Mouse (Mus musculus) CH12.LX (cell line): Measurements from ENCODE around the gene Hsd11b2. TPM values are rescaled to one million over a fixed set of nuclear protein-coding genes. Genes with fewer than 3 reads are reported as not detected.

Experiments
- DNase-seq: peaks from one replicate; pipeline ENCODE4 v3.0.0-alpha.2; 2013; ENCODE audit errors: extremely low read depth
- H3K27ac ChIP-seq: 2 replicates; pipeline ENCODE4 v1.5.1; 2012; ENCODE audit warnings: low read depth, mild to moderate bottlenecking, control low read depth, moderate library complexity; ENCODE audit not compliant: insufficient read depth
- H3K27me3 ChIP-seq: replicated peaks from 2 replicates; pipeline ENCODE3; 2012; ENCODE audit warnings: inconsistent platforms
- H3K36me3 ChIP-seq, 2 experiments: replicated peaks in 1 of 2; 2 replicates each; pipeline versions ENCODE3 to v1.6.1; 2012; ENCODE audit warnings: inconsistent platforms in 1 of 2, low read length in 1 of 2, mild to moderate bottlenecking in 1 of 2, mixed read lengths in 1 of 2, moderate library complexity in 1 of 2; ENCODE audit not compliant: control insufficient read depth in 1 of 2, insufficient read depth in 1 of 2
- H3K4me1 ChIP-seq, 2 experiments: 2 replicates each; pipeline ENCODE4 v1.6.1; 2012; ENCODE audit warnings: inconsistent platforms in 1 of 2, moderate library complexity in 1 of 2; ENCODE audit not compliant: insufficient read depth in 2 of 2, control insufficient read depth in 1 of 2
- H3K4me2 ChIP-seq: 2 replicates; pipeline ENCODE4 v1.6.1; 2012; ENCODE audit warnings: low read depth, mild to moderate bottlenecking, control low read depth; ENCODE audit not compliant: poor library complexity, insufficient read depth, severe bottlenecking
- H3K4me3 ChIP-seq, 3 experiments: fragments of 150-350 bp in 1 of 3; sonication (generic) in 1 of 3; replicated peaks in 1 of 3; 2 replicates each; pipeline versions ENCODE3 to v1.5.1; 2011 to 2012; ENCODE audit warnings: low read depth in 2 of 3, low read length in 2 of 3, mild to moderate bottlenecking in 2 of 3, moderate library complexity in 2 of 3, control low read depth in 1 of 3, improper control_type of control experiment in 1 of 3, inconsistent platforms in 1 of 3, mixed read lengths in 1 of 3; ENCODE audit not compliant: poor library complexity in 1 of 3
- H3K79me2 ChIP-seq: replicated peaks from 2 replicates; pipeline ENCODE4 v1.6.1; 2012; ENCODE audit warnings: mild to moderate bottlenecking, moderate library complexity; ENCODE audit not compliant: control insufficient read depth, poor library complexity, insufficient read depth, severe bottlenecking; ENCODE audit errors: extremely low read depth
- H3K9ac ChIP-seq: 2 replicates; pipeline ENCODE4 v1.6.1; 2012; ENCODE audit warnings: low read depth, mild to moderate bottlenecking, control low read depth, moderate library complexity; ENCODE audit not compliant: insufficient read depth
- H3K9me3 ChIP-seq: replicated peaks from 2 replicates; pipeline ENCODE3; 2012; ENCODE audit warnings: low read length, inconsistent platforms, mixed read lengths
- BHLHE40 ChIP-seq: IDR thresholded peaks from 2 replicates; pipeline ENCODE4 v1.6.1; 2011; ENCODE audit warnings: mild to moderate bottlenecking, low read depth, low read length, improper control_type of control experiment
- CHD1 ChIP-seq: IDR thresholded peaks from 2 replicates; pipeline ENCODE4 v1.6.1; 2012; ENCODE audit warnings: low read depth, low read length, improper control_type of control experiment, inconsistent platforms
- CTCF ChIP-seq, 2 experiments: IDR thresholded peaks in 1 of 2; conservative IDR thresholded peaks in 1 of 2; 2 replicates each; pipeline ENCODE4 v1.5.1; 2011 to 2012; ENCODE audit warnings: low read depth in 2 of 2, low read length in 2 of 2, improper control_type of control experiment in 1 of 2, inconsistent platforms in 1 of 2, mild to moderate bottlenecking in 1 of 2, moderate library complexity in 1 of 2
- HCFC1 ChIP-seq: IDR thresholded peaks from 2 replicates; pipeline ENCODE4 v1.6.1; 2012; ENCODE audit warnings: low read depth, mild to moderate bottlenecking, inconsistent platforms, low read length, improper control_type of control experiment
- KAT2A ChIP-seq: IDR thresholded peaks from 2 replicates; pipeline ENCODE4 v1.6.1; 2012; ENCODE audit warnings: low read length, improper control_type of control experiment, inconsistent platforms; ENCODE audit not compliant: insufficient replicate concordance
- MAFK ChIP-seq: IDR thresholded peaks from 2 replicates; pipeline ENCODE4 v1.6.1; 2011; ENCODE audit warnings: low read length, improper control_type of control experiment; ENCODE audit not compliant: insufficient replicate concordance
- MAZ ChIP-seq: IDR thresholded peaks from 2 replicates; pipeline ENCODE4 v1.6.1; 2012; ENCODE audit warnings: low read depth, mild to moderate bottlenecking, inconsistent platforms, low read length, improper control_type of control experiment, moderate library complexity
- MEF2A ChIP-seq: IDR thresholded peaks from 2 replicates; pipeline ENCODE4 v1.6.1; 2014; ENCODE audit warnings: low read depth, mild to moderate bottlenecking, inconsistent platforms, low read length, improper control_type of control experiment, borderline replicate concordance
- MYC ChIP-seq: IDR thresholded peaks from 2 replicates; pipeline ENCODE4 v1.6.1; 2011; ENCODE audit warnings: low read depth, mild to moderate bottlenecking, improper control_type of control experiment, low read length
- NRF1 ChIP-seq: IDR thresholded peaks from 2 replicates; pipeline ENCODE4 v1.6.1; 2014; ENCODE audit warnings: low read depth, mild to moderate bottlenecking, inconsistent platforms, low read length, improper control_type of control experiment, moderate library complexity
- POLR2A ChIP-seq: IDR thresholded peaks from 2 replicates; pipeline ENCODE4 v1.6.1; 2011; ENCODE audit warnings: low read depth, mild to moderate bottlenecking, improper control_type of control experiment, low read length
- POLR2AphosphoS2 ChIP-seq: IDR thresholded peaks from 2 replicates; pipeline ENCODE4 v1.6.1; 2011; ENCODE audit warnings: low read depth, low read length, improper control_type of control experiment
- RCOR1 ChIP-seq: conservative IDR thresholded peaks from 2 replicates; pipeline ENCODE4 v1.6.1; 2012; ENCODE audit warnings: low read depth, mild to moderate bottlenecking, inconsistent platforms, low read length, improper control_type of control experiment
- TBP ChIP-seq: conservative IDR thresholded peaks from 2 replicates; pipeline ENCODE4 v1.6.1; 2011; ENCODE audit warnings: low read depth, low read length, improper control_type of control experiment
- TCF12 ChIP-seq: IDR thresholded peaks from 2 replicates; pipeline ENCODE4 v1.6.1; 2014; ENCODE audit warnings: low read depth, mild to moderate bottlenecking, inconsistent platforms, low read length, improper control_type of control experiment
- UBTF ChIP-seq: IDR thresholded peaks from 2 replicates; pipeline ENCODE4 v1.6.1; 2012; ENCODE audit warnings: low read depth, mild to moderate bottlenecking, inconsistent platforms, low read length, improper control_type of control experiment, moderate library complexity
- USF1 ChIP-seq: IDR thresholded peaks from 2 replicates; pipeline ENCODE4 v1.6.1; 2014; ENCODE audit warnings: low read depth, mild to moderate bottlenecking, inconsistent platforms, low read length, improper control_type of control experiment
- USF2 ChIP-seq: conservative IDR thresholded peaks from 2 replicates; pipeline ENCODE4 v1.6.1; 2011; ENCODE audit warnings: low read depth, low read length, improper control_type of control experiment
- ZC3H11A ChIP-seq: IDR thresholded peaks from 2 replicates; pipeline ENCODE4 v1.6.1; 2012; ENCODE audit warnings: low read depth, mild to moderate bottlenecking, inconsistent platforms, low read length, improper control_type of control experiment
- ZMIZ1 ChIP-seq: IDR thresholded peaks from 2 replicates; pipeline ENCODE4 v1.6.1; 2012; ENCODE audit warnings: low read depth, mild to moderate bottlenecking, inconsistent platforms, low read length, improper control_type of control experiment
- ZNF384 ChIP-seq: IDR thresholded peaks from 2 replicates; pipeline ENCODE4 v1.6.1; 2012; ENCODE audit warnings: low read depth, low read length, improper control_type of control experiment, inconsistent platforms
- dilution Hi-C: fragments of 300-500 bp; cut with MboI; formaldehyde crosslinking; loops from 2 replicates; pipeline ENCODE4 v1.14.3; 2020; ENCODE audit warnings: low sequenced_read_pairs; ENCODE audit not compliant: extremely low pct_unique_long_range_greater_than_20kb, extremely low pct_ligation_motif_present
- in situ Hi-C: fragments of 300-500 bp; cut with MboI; formaldehyde crosslinking; loops from 3 replicates; pipeline ENCODE4 v1.14.3; 2019; ENCODE audit warnings: low sequenced_read_pairs, low pct_ligation_motif_present, low pct_unique_long_range_greater_than_20kb, mixed read lengths
- polyA plus RNA-seq: library from polyadenylated mRNA; unstranded; fragments of >175 nt; gene quantifications from 2 replicates; pipeline ENCODE4 v1.2.1, GENCODE M21; 2012; ENCODE audit warnings: low read depth; ENCODE audit not compliant: insufficient read length
- total RNA-seq, 2 experiments: library from RNA; depleted of rRNA; stranded (reverse); fragments of 300-350 nt in 1 of 2; fragments of >200 nt in 1 of 2; gene quantifications; 2 replicates each; pipeline ENCODE4 v1.2.3; 2012 to 2014

Hsd11b2 gene
- total and polyA plus RNA-seq, 3 experiments = not detected

GRCm38 (mm10) chr8:105470681-105471313 lies 47.8 kb upstream of the Hsd11b2 start:
- Histone ChIP-seq H3K4me3 (no peak overlapping the region), H3K27me3 (no peaks in the 10 kb centered on the region), H3K9ac (no peak overlapping the region)

GRCm38 (mm10) chr8:105471314-105472015 lies 47.1 kb upstream of the Hsd11b2 start, which contains the start of gene Tppp3:
TSS of gene Tppp3 (minus strand) at chr8:105471526.
- dilution Hi-C loops = no loop called here
- no peaks in the 10 kb centered on the region for H3K9me3 ChIP-seq
- H3K79me2 ChIP-seq = no peaks in the 10 kb centered on the region
- no peak within 1 kb of the TSS for H3K27ac ChIP-seq
- H3K4me3 ChIP-seq = no peak within 1 kb of the TSS
- in situ Hi-C loops = loop anchor here (5.0 to 10.0 kb wide), 2 partner anchors 34 to 107 kb away; no protein-coding TSS in a partner anchor
- H3K4me2 ChIP-seq = no peak within 1 kb of the TSS
- no peaks in the 10 kb centered on the region for H3K4me1 ChIP-seq
- H3K27me3 ChIP-seq = no peaks in the 10 kb centered on the region
- no peak for DNase-seq
- peaks cover 0 to 27% of the 10 kb centered on the region in 2 experiments for H3K36me3 ChIP-seq
- no peak within 1 kb of the TSS for H3K9ac ChIP-seq
- TF ChIP-seq TCF12 (no peak), USF1 (no peak), ZMIZ1 (no peak), CHD1 (no peak), CTCF (conservative IDR thresholded peaks at IDR 0.05 in 1 of 2, IDR thresholded peaks at IDR 0.05 in 1 of 2; ENCODE audit: low read depth in 2 of 2, low read length in 2 of 2) (no peak), MAFK (no peak), TBP (no peak), USF2 (no peak), HCFC1 (no peak), ZNF384 (no peak), MAZ (no peak), BHLHE40 (no peak), POLR2AphosphoS2 (no peak), POLR2A (no peak), ZC3H11A (no peak), KAT2A (no peak)
- TF ChIP-seq, all 38 proteins: peak for 0

More at GRCm38 (mm10) chr8:105470681-105471313, 47.8 kb upstream of the Hsd11b2 start:
- TF ChIP-seq NRF1 = no peak
- no peak for TF ChIP-seq UBTF
- TF ChIP-seq RCOR1 = no peak
- no peak for TF ChIP-seq MEF2A
- no peak for TF ChIP-seq MYC
- no peak for TF ChIP-seq KAT2A
- Histone ChIP-seq H3K79me2 (no peaks in the 10 kb centered on the region), H3K9me3 (no peaks in the 10 kb centered on the region), H3K36me3 (peaks cover 0 to 21% of the 10 kb centered on the region in 2 experiments), H3K4me1 (no peaks in the 10 kb centered on the region), H3K27ac (no peak overlapping the region), H3K4me2 (no peak overlapping the region)
- no peak for DNase-seq
- dilution Hi-C loops = no loop called here
- in situ Hi-C loops = loop anchor here (5.0 to 10.0 kb wide), 2 partner anchors 33 to 106 kb away; no protein-coding TSS in a partner anchor
